Mouse (Mus musculus): ENCODE measurements around the gene Krtcap2.

GRCm38 (mm10) chr3:89226361-89226760 lies 19.4 kb upstream of the Krtcap2 start:
- TF ChIP-seq CTCF (IDR thresholded peaks at IDR 0.05; ENCODE audit: control insufficient read depth, insufficient read depth, insufficient read length) (no peak), USF1 (IDR thresholded peaks at IDR 0.05; ENCODE audit: low read depth) (no peak), FOSL1 (IDR thresholded peaks at IDR 0.05; ENCODE audit: insufficient read depth, low read length, poor library complexity, severe bottlenecking) (no peak)
